Mouse (Mus musculus) G1E (cell line): ENCODE measurements around the gene Fam3c.

Experiments used
- CTCF ChIP-seq: IDR thresholded peaks from 2 replicates; pipeline ENCODE4 v1.5.1; 2012; ENCODE audit warnings: low read depth, low read length, inconsistent platforms, mixed read lengths
- GATA1 ChIP-seq: IDR thresholded peaks from 2 replicates; pipeline ENCODE4 v1.6.1; 2012; ENCODE audit warnings: borderline replicate concordance, low read length, inconsistent platforms, mixed read lengths
- GATA2 ChIP-seq: IDR thresholded peaks from 2 replicates; pipeline ENCODE4 v1.6.1; 2012; ENCODE audit warnings: low read depth, low read length, inconsistent platforms, borderline replicate concordance
- POLR2AphosphoS5 ChIP-seq: IDR thresholded peaks from 2 replicates; pipeline ENCODE4 v1.6.1; 2012; ENCODE audit warnings: low read depth, low read length, inconsistent platforms; ENCODE audit not compliant: insufficient replicate concordance
- TAL1 ChIP-seq: conservative IDR thresholded peaks from 2 replicates; pipeline ENCODE4 v1.6.1; 2012; ENCODE audit warnings: low read depth, low read length, inconsistent platforms, mixed read lengths

- TF ChIP-seq CTCF = no peak
- TF ChIP-seq GATA1 = no peak
- no peak for TF ChIP-seq TAL1
- TF ChIP-seq POLR2AphosphoS5 = no peak
- TF ChIP-seq GATA2 = no peak
Measured at GRCm38 (mm10) chr6:22344443-22344842, 11.6 kb downstream of the Fam3c start.
